Mouse (Mus musculus) forebrain, postnatal 0 days (tissue): Measurements from ENCODE around the gene Sod1. TPM values are rescaled to one million over a fixed set of nuclear protein-coding genes. Genes with fewer than 3 reads are reported as not detected.

Source experiments
- ATAC-seq: fragments of 200-750 bp; cut with Nextera tagmentation; 2 replicates; pipeline ENCODE4 v1.8.0; 2017; ENCODE audit warnings: mild to moderate bottlenecking, moderate library complexity
- DNase-seq: peaks from one replicate; pipeline ENCODE4 v3.0.0-alpha.2; 2015
- H3K27ac ChIP-seq: fragments of 300-500 bp; sonication (generic); 2 replicates; pipeline ENCODE4 v1.5.1; 2014; ENCODE audit warnings: low read depth, mild to moderate bottlenecking, antibody characterized with exemption, low read length, moderate library complexity, mixed read lengths
- H3K27me3 ChIP-seq: fragments of 300-500 bp; sonication (generic); 2 replicates; pipeline ENCODE4 v1.6.1; 2014; ENCODE audit warnings: mild to moderate bottlenecking, low read length, mixed read lengths; ENCODE audit not compliant: insufficient read depth
- H3K36me3 ChIP-seq: fragments of 300-500 bp; sonication (generic); 2 replicates; pipeline ENCODE4 v1.6.1; 2014; ENCODE audit warnings: mild to moderate bottlenecking, moderate library complexity; ENCODE audit not compliant: insufficient read depth
- H3K4me1 ChIP-seq: fragments of 300-500 bp; sonication (generic); 2 replicates; pipeline ENCODE4 v1.6.1; 2014; ENCODE audit warnings: antibody characterized with exemption; ENCODE audit not compliant: insufficient read depth
- H3K4me2 ChIP-seq: fragments of 300-500 bp; sonication (generic); 2 replicates; pipeline ENCODE4 v1.6.1; 2014; ENCODE audit warnings: low read depth, mild to moderate bottlenecking, moderate library complexity
- H3K4me3 ChIP-seq: fragments of 300-500 bp; sonication (generic); 2 replicates; pipeline ENCODE4 v1.5.1; 2014; ENCODE audit warnings: low read depth, low read length, mixed read lengths
- H3K9ac ChIP-seq: fragments of 300-500 bp; sonication (generic); 2 replicates; pipeline ENCODE4 v1.6.1; 2014; ENCODE audit warnings: mild to moderate bottlenecking
- H3K9me3 ChIP-seq: fragments of 300-500 bp; sonication (generic); 2 replicates; pipeline ENCODE4 v1.6.1; 2016; ENCODE audit warnings: low read length
- CTCF ChIP-seq: sonication (generic); IDR thresholded peaks from 2 replicates; pipeline ENCODE4 v1.5.1; 2016; ENCODE audit warnings: antibody characterized with exemption, control low read depth, low read depth
- WGBS: fragments of 180-500 bp; shearing (Covaris S2); extraction: QIAGEN DNeasy Blood & Tissue Kit; methylation state at CpG from one replicate; pipeline ENCODE4 v1.1.7; 2014; 5-methylcytosine and 5-hydroxymethylcytosine counted together
- polyA plus RNA-seq: library from polyadenylated mRNA; unstranded; fragments of >200 nt; fragmentation: Nextera tagmentation; extraction: Ambion mirVana; gene quantifications from 2 replicates; pipeline ENCODE4 v1.2.1, GENCODE M21; 2015
- total RNA-seq: library from RNA; depleted of rRNA; stranded (reverse); fragments of >200 nt; gene quantifications from 2 replicates; pipeline ENCODE4 v1.2.3, GENCODE M21; 2014; rRNA removed

Sod1 gene
- total RNA-seq (184 and 223 TPM in 2 replicates), polyA plus RNA-seq (1,167 and 1,378 TPM in 2 replicates)

- no peak for TF ChIP-seq CTCF
- Histone ChIP-seq H3K9me3 (no peaks in the 10 kb centered on the region), H3K27me3 (no peaks in the 10 kb centered on the region), H3K27ac (peak within 1 kb of the TSS; percentile 91), H3K4me1 (peaks cover 9% of the 10 kb centered on the region), H3K36me3 (peaks cover 12% of the 10 kb centered on the region), H3K9ac (peak within 1 kb of the TSS; percentile 92), H3K4me3 (peak within 1 kb of the TSS; percentile 94), H3K4me2 (peak within 1 kb of the TSS; percentile 72)
- peak; percentile 91 for ATAC-seq
- peak; percentile 95 for DNase-seq
- whole genome bisulfite sequencing: 2% methylated on average over 63 of the region's 63 CpGs
These were observed at the start of gene Sod1 for GRCm38 (mm10) chr16:90220026-90220891. Sod1 (plus strand) TSS chr16:90220754.

DNA sequence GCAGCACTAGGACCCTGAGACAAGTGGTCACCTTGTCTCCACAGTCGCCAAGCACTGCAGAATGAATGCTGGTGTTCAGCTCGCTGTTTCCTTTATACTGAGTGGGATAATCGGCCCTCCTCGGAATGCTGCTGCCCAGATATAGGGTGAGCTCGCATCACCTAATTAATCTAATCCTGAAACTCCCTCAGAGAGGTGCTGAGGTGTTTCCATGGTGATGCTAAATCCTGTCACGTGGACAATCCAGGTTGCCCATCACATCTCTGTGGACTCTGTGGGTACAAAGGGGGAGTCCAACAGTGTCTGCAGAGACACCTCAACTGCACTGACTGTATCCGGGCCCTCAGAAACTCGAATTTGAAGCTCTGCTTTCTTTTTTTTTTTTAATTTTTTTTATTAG lies 49.1 kb upstream of the Sod1 start:
- ATAC-seq: 0 out of 2 replicates have a peak, but pooled peaks have one; percentile 6
- no peaks in the 10 kb centered on the region for H3K9me3 ChIP-seq
- no peaks in the 10 kb centered on the region for H3K27me3 ChIP-seq
- WGBS: 18% methylated on average over 8 of the region's 8 CpGs
- no peak overlapping the region for H3K27ac ChIP-seq
- no peak for TF ChIP-seq CTCF
- no peaks in the 10 kb centered on the region for H3K36me3 ChIP-seq
- peaks cover 14% of the 10 kb centered on the region; the same call in 1 of the 2 replicates for H3K4me1 ChIP-seq
- no peak overlapping the region for H3K4me3 ChIP-seq
- no peak overlapping the region for H3K9ac ChIP-seq
- DNase-seq: no peak
- H3K4me2 ChIP-seq: peak overlapping the region; percentile 5; the same call in 1 of the 2 replicates

GRCm38 (mm10) chr16:90176472-90176871 lies 44.1 kb upstream of the Sod1 start:
- H3K9me3 ChIP-seq: no peaks in the 10 kb centered on the region
- H3K4me2 ChIP-seq: peak overlapping the region; percentile 38
- DNase-seq (peak; percentile 87), ATAC-seq (peak; percentile 97)
- no peaks in the 10 kb centered on the region for H3K27me3 ChIP-seq
- no peak overlapping the region for H3K4me3 ChIP-seq
- no peaks in the 10 kb centered on the region for H3K36me3 ChIP-seq
- 11% methylated on average over 10 of the region's 10 CpGs for WGBS
- peak overlapping the region; percentile 40; the same call in 1 of the 2 replicates for H3K9ac ChIP-seq
- peaks cover 10% of the 10 kb centered on the region for H3K4me1 ChIP-seq
- peak overlapping the region; percentile 73 for H3K27ac ChIP-seq
- peak; percentile 55 for TF ChIP-seq CTCF

DNA sequence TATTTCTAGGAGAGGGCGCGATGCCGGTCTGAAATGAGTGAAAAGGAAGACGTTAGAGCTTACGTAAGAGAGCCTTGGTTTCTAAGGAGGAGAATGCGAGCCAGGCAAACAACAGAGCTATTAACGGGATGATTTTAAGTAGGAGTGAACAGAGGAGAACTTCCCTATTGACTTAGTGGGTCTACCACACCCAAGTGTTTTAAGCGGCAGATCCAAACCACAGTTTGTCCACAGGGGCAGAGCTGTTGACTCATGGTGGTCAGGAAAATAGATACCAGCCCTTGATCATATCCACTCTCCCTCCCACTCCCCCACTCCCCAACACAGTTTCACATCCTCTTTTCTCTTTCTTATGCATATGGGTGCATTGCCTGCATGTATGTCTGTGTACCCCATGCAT lies 43.1 kb upstream of the Sod1 start:
- Histone ChIP-seq H3K27ac (no peak overlapping the region), H3K4me2 (no peak overlapping the region), H3K36me3 (no peaks in the 10 kb centered on the region), H3K9me3 (no peaks in the 10 kb centered on the region), H3K9ac (no peak overlapping the region), H3K4me1 (peaks cover 10% of the 10 kb centered on the region), H3K27me3 (no peaks in the 10 kb centered on the region), H3K4me3 (no peak overlapping the region)
- no peak for DNase-seq
- ATAC-seq: no peak
- WGBS: 69% methylated on average over 8 of the region's 8 CpGs
- TF ChIP-seq CTCF: no peak

DNA sequence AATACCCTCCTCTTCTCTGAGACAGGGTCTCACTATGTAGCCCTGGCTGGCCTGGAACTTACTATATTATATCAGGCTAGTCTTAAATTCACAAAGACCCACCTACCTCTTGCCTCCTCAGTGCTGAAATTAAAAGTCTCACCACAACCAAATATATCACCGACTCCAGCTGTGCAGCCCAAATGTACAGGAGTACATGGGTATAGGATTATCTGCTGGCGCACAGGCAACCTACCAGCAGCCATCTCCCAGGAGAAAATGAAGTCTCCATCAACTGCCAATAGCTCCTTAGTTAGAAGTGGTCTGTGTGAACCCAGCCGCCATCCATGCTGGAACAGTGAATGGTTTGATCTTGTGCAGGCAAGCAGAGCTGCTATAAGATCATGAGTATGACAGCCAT lies 42.1 kb upstream of the Sod1 start:
- H3K4me3 ChIP-seq: no peak overlapping the region
- H3K27ac ChIP-seq: no peak overlapping the region
- no peak overlapping the region for H3K4me2 ChIP-seq
- H3K9ac ChIP-seq: no peak overlapping the region
- ATAC-seq: no peak
- peaks cover 10% of the 10 kb centered on the region for H3K4me1 ChIP-seq
- no peaks in the 10 kb centered on the region for H3K9me3 ChIP-seq
- TF ChIP-seq CTCF: no peak
- no peaks in the 10 kb centered on the region for H3K27me3 ChIP-seq
- H3K36me3 ChIP-seq: no peaks in the 10 kb centered on the region
- WGBS: 94% methylated on average over 3 of the region's 3 CpGs
- DNase-seq: no peak

- Histone ChIP-seq H3K36me3 (no peaks in the 10 kb centered on the region), H3K4me1 (peaks cover 10% of the 10 kb centered on the region), H3K4me2 (no peak overlapping the region), H3K9ac (no peak overlapping the region), H3K9me3 (no peaks in the 10 kb centered on the region), H3K27ac (no peak overlapping the region), H3K27me3 (no peaks in the 10 kb centered on the region), H3K4me3 (no peak overlapping the region)
- no peak for DNase-seq
- 91% methylated on average over 5 of the region's 5 CpGs for WGBS
- no peak for TF ChIP-seq CTCF
- no peak for ATAC-seq
These were observed 40.7 kb upstream of the Sod1 start for GRCm38 (mm10) chr16:90179892-90180291.

DNA sequence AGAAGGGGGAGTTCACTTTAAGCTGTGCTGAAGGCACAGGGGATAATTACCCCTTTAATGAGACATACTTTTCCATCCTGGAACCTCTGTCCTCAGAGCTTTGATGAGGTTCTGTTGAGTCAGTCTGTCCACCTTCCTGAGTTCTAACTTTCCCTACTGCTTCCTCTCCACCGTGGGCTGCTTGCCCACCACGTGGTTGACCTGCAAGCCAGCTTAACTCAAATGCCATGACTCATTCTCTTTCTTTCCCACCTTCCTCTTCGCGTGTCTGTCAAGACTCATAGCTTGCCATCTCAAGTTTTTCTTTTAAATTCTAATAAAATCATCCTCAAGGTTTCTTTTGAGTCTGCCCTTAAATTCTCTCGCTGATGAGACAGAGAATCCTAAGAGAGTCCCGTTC lies 39.6 kb upstream of the Sod1 start:
- ATAC-seq: no peak

More for the DNA sequence above, 39.6 kb upstream of the Sod1 start:
- Histone ChIP-seq H3K36me3 (no peaks in the 10 kb centered on the region), H3K9ac (no peak overlapping the region), H3K27ac (no peak overlapping the region), H3K27me3 (no peaks in the 10 kb centered on the region; the same call in 1 of the 2 replicates), H3K4me1 (peaks cover 8% of the 10 kb centered on the region), H3K4me3 (no peak overlapping the region), H3K9me3 (no peaks in the 10 kb centered on the region), H3K4me2 (no peak overlapping the region)
- no peak for DNase-seq
- WGBS: 84% methylated on average over 6 of the region's 6 CpGs
- TF ChIP-seq CTCF: no peak
